Mouse (Mus musculus) midbrain, embryonic 15.5 days (tissue): ENCODE results near the gene Upf1. TPM values are rescaled to one million over a fixed set of nuclear protein-coding genes. Genes with fewer than 3 reads are reported as not detected.

Experiments used
- ATAC-seq: fragments of 200-750 bp; cut with Nextera tagmentation; replicated peaks from 2 replicates; pipeline ENCODE4 v1.8.0; 2017; ENCODE audit warnings: moderate TSS enrichment
- H3K27ac ChIP-seq: fragments of 300-500 bp; sonication (generic); 2 replicates; pipeline ENCODE4 v1.5.1; 2015; ENCODE audit warnings: mild to moderate bottlenecking, inconsistent platforms
- H3K27me3 ChIP-seq: fragments of 300-500 bp; sonication (generic); replicated peaks from 2 replicates; pipeline ENCODE4 v1.6.1; 2015; ENCODE audit warnings: inconsistent platforms
- H3K36me3 ChIP-seq: fragments of 300-500 bp; sonication (generic); replicated peaks from 2 replicates; pipeline ENCODE4 v1.6.1; 2015; ENCODE audit warnings: inconsistent platforms
- H3K4me1 ChIP-seq: fragments of 300-500 bp; sonication (generic); 2 replicates; pipeline ENCODE4 v1.6.1; 2015; ENCODE audit warnings: inconsistent platforms
- H3K4me2 ChIP-seq: fragments of 300-500 bp; sonication (generic); 2 replicates; pipeline ENCODE4 v1.6.1; 2015; ENCODE audit warnings: inconsistent platforms, mild to moderate bottlenecking, moderate library complexity
- H3K4me3 ChIP-seq: fragments of 300-500 bp; sonication (generic); 2 replicates; pipeline ENCODE4 v1.5.1; 2015; ENCODE audit warnings: mild to moderate bottlenecking, inconsistent platforms
- H3K9ac ChIP-seq: fragments of 300-500 bp; sonication (generic); 2 replicates; pipeline ENCODE4 v1.6.1; 2015; ENCODE audit warnings: mild to moderate bottlenecking, inconsistent platforms
- H3K9me3 ChIP-seq: fragments of 300-500 bp; sonication (generic); 2 replicates; pipeline ENCODE4 v1.6.1; 2016; ENCODE audit warnings: inconsistent platforms
- WGBS: fragments of 180-500 bp; shearing (Covaris S2); methylation state at CpG from one replicate; pipeline ENCODE4 v1.1.7; 2015; ENCODE audit warnings: mixed read lengths; 5-methylcytosine and 5-hydroxymethylcytosine counted together
- polyA plus RNA-seq: library from polyadenylated mRNA; unstranded; fragments of >200 nt; fragmentation: Nextera tagmentation; extraction: Ambion mirVana; gene quantifications from 2 replicates; pipeline ENCODE4 v1.2.1, GENCODE M21; 2015

The Upf1 gene
- polyA plus RNA-seq, 1 experiment from 2014 or later = 15.1 TPM

- peak; percentile 65 for ATAC-seq
- H3K9ac ChIP-seq = peak overlapping the region; percentile 91
- peak overlapping the region; percentile 89 for H3K27ac ChIP-seq
- H3K36me3 ChIP-seq = no peaks in the 10 kb centered on the region
- peaks cover 51% of the 10 kb centered on the region for H3K4me1 ChIP-seq
- no peaks in the 10 kb centered on the region for H3K27me3 ChIP-seq
- WGBS = under 1% methylated on average over 63 of the region's 64 CpGs
- H3K4me3 ChIP-seq = peak overlapping the region; percentile 96
- peak overlapping the region; percentile 97 for H3K4me2 ChIP-seq
- no peaks in the 10 kb centered on the region for H3K9me3 ChIP-seq
Measured at GRCm38 (mm10) chr8:70352657-70353151, 374 bp downstream of the Upf1 start.

DNA sequence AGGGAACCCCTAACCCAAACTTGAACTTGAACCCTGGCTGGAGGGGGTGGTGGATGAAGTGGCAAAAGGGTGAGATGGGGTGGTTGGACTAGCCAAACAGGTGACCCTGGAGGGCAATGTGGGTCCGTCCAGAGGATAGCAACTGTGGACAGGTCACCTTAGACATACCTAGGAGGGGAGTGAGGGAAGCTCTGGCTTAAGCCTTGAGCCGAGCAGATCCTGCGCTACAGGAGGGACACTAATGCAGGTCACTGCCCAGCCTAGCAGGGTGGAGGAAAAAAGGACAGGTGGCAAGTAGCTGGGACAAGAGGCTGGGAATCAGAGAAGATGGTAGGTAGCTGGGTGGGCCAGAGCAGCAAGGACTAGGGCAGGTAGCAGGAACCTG, 1.1 kb downstream of the Upf1 start:
- 38% methylated on average over 3 of the region's 3 CpGs for WGBS
- no peak overlapping the region for H3K27ac ChIP-seq

GRCm38 (mm10) chr8:70351035-70351999, 1.8 kb downstream of the Upf1 start:
- WGBS = 58% methylated on average over 15 of the region's 15 CpGs
- H3K9ac ChIP-seq = peak overlapping the region; percentile 91
- H3K4me1 ChIP-seq = peaks cover 51% of the 10 kb centered on the region
- no peak for ATAC-seq
- no peak overlapping the region for H3K27ac ChIP-seq
- H3K36me3 ChIP-seq = no peaks in the 10 kb centered on the region
- peak overlapping the region; percentile 97 for H3K4me2 ChIP-seq
- peak overlapping the region; percentile 96 for H3K4me3 ChIP-seq
- H3K9me3 ChIP-seq = no peaks in the 10 kb centered on the region
- no peaks in the 10 kb centered on the region for H3K27me3 ChIP-seq

More for the DNA sequence above, 1.1 kb downstream of the Upf1 start:
- Histone ChIP-seq H3K36me3 (no peaks in the 10 kb centered on the region), H3K9ac (peak overlapping the region; percentile 91), H3K4me3 (peak overlapping the region; percentile 96), H3K9me3 (no peaks in the 10 kb centered on the region), H3K27me3 (no peaks in the 10 kb centered on the region), H3K4me1 (peaks cover 51% of the 10 kb centered on the region), H3K4me2 (peak overlapping the region; percentile 97)
- ATAC-seq = no peak

DNA sequence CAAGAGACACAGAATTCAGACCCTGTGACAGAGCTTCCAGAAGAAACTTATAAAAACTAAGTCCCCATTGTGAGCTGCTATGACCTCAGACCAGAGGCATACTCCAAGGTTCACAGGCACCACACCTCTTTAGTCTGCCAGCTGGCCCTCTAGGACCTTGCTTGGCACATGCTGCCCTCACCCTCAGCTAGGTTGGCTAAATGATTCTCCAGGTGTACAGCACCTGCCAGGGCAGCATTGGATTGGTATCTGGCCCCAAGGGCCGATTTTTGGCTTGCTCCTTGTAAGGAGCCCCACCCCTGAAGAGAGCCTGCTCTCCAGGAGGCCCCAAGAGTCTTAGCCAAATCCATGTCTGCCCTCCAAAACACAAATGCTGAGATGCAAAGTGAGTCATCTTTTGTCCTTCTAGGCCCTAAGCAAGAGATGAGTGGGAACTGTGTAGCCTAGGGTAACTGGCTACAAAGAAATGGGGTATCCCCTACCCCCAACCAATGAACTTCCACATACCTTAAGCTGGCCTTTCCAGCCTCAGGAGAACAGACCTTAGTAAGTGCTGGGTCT, 5.1 kb downstream of the Upf1 start:
- Histone ChIP-seq H3K9ac (no peak overlapping the region), H3K4me1 (peaks cover 42% of the 10 kb centered on the region)
- no peak for ATAC-seq

GRCm38 (mm10) chr8:70347443-70347842, 5.6 kb downstream of the Upf1 start:
- Histone ChIP-seq H3K4me3 (no peak overlapping the region), H3K4me1 (peaks cover 42% of the 10 kb centered on the region), H3K9me3 (no peaks in the 10 kb centered on the region), H3K9ac (no peak overlapping the region), H3K36me3 (peaks cover 5% of the 10 kb centered on the region; the same call in 1 of the 2 replicates), H3K27ac (no peak overlapping the region), H3K4me2 (no peak overlapping the region), H3K27me3 (no peaks in the 10 kb centered on the region)
- ATAC-seq = no peak
- WGBS = 89% methylated on average over 4 of the region's 4 CpGs

More for the DNA sequence above, 5.1 kb downstream of the Upf1 start:
- Histone ChIP-seq H3K36me3 (peaks cover 3% of the 10 kb centered on the region; the same call in 1 of the 2 replicates), H3K4me2 (no peak overlapping the region), H3K27me3 (no peaks in the 10 kb centered on the region), H3K27ac (no peak overlapping the region), H3K4me3 (no peak overlapping the region), H3K9me3 (no peaks in the 10 kb centered on the region)
- WGBS = 74% methylated on average over 1 of the region's 1 CpGs

GRCm38 (mm10) chr8:70344279-70344678, 8.8 kb downstream of the Upf1 start:
- Histone ChIP-seq H3K9ac (no peak overlapping the region), H3K36me3 (peaks cover 18% of the 10 kb centered on the region; the same call in 1 of the 2 replicates), H3K27ac (no peak overlapping the region), H3K9me3 (no peaks in the 10 kb centered on the region), H3K4me2 (no peak overlapping the region), H3K27me3 (no peaks in the 10 kb centered on the region), H3K4me3 (no peak overlapping the region), H3K4me1 (peaks cover 11% of the 10 kb centered on the region)
- ATAC-seq = no peak
- 90% methylated on average over 2 of the region's 2 CpGs for WGBS

GRCm38 (mm10) chr8:70343696-70344095, 9.4 kb downstream of the Upf1 start:
- ATAC-seq = peak; percentile 46
- Histone ChIP-seq H3K4me3 (no peak overlapping the region), H3K4me1 (peaks cover 5% of the 10 kb centered on the region; the same call in 1 of the 2 replicates), H3K27ac (no peak overlapping the region), H3K9me3 (no peaks in the 10 kb centered on the region), H3K36me3 (peaks cover 23% of the 10 kb centered on the region; the same call in 1 of the 2 replicates), H3K27me3 (no peaks in the 10 kb centered on the region), H3K4me2 (no peak overlapping the region), H3K9ac (no peak overlapping the region)
- WGBS = 64% methylated on average over 6 of the region's 6 CpGs

GRCm38 (mm10) chr8:70343076-70343475, 10.0 kb downstream of the Upf1 start:
- no peak for ATAC-seq
- 94% methylated on average over 7 of the region's 7 CpGs for WGBS
- Histone ChIP-seq H3K27ac (no peak overlapping the region), H3K27me3 (no peaks in the 10 kb centered on the region), H3K4me3 (no peak overlapping the region), H3K36me3 (peaks cover 30% of the 10 kb centered on the region), H3K4me2 (no peak overlapping the region), H3K9ac (no peak overlapping the region), H3K9me3 (no peaks in the 10 kb centered on the region), H3K4me1 (peaks cover 3% of the 10 kb centered on the region; the same call in 1 of the 2 replicates)

DNA sequence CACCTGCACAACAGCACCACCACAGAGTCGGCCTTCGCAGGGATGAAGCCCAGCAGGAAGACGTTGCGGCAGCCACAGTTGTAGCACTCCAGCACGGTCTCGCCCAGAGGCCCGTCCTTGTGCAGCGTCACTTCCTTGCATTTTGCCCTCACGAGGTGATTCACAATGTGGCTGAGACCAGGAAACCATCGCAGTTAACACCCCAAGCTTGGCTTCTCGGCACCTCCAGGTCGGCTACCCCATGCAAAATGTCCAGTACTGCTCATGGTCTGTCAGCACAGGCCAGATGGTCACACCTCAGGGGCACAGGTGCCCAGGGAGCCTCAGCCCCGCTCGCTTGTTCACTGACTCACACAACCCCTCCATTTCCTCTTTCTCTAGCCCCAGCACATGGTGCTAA, 11.1 kb downstream of the Upf1 start:
- WGBS = 86% methylated on average over 14 of the region's 14 CpGs
- no peak overlapping the region for H3K4me2 ChIP-seq
- H3K9ac ChIP-seq = no peak overlapping the region
- H3K36me3 ChIP-seq = peaks cover 40% of the 10 kb centered on the region
- no peak for ATAC-seq
- no peak overlapping the region for H3K27ac ChIP-seq
- no peaks in the 10 kb centered on the region for H3K27me3 ChIP-seq
- no peak overlapping the region for H3K4me3 ChIP-seq
- H3K4me1 ChIP-seq = no peaks in the 10 kb centered on the region
- H3K9me3 ChIP-seq = no peaks in the 10 kb centered on the region

- Histone ChIP-seq H3K4me2 (no peak overlapping the region), H3K9ac (no peak overlapping the region), H3K4me3 (no peak overlapping the region), H3K27me3 (no peaks in the 10 kb centered on the region), H3K9me3 (no peaks in the 10 kb centered on the region), H3K36me3 (peaks cover 53% of the 10 kb centered on the region), H3K4me1 (no peaks in the 10 kb centered on the region), H3K27ac (no peak overlapping the region)
- WGBS = 93% methylated on average over 7 of the region's 7 CpGs
- ATAC-seq = no peak
Measured at GRCm38 (mm10) chr8:70340659-70341058, 12.4 kb downstream of the Upf1 start.

DNA sequence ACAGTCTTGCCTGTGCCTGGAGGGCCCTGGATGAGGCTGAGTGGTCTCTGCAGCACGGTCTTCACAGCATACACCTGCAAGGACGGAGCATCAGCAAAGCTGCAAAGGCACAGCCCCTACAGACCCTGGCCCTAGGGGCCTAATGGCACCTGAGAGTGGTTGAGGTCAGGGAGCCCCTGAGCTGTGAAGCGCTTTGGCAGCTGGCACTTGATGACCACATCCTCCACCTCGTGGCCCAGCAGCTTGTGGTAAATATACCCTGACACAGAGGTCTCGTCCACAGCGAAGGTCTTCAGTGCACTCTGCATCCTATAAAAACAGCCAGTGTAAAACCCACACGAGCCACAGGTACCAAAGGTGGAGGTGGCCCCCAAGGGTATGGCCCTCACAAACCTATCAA, 14.1 kb downstream of the Upf1 start:
- H3K9me3 ChIP-seq = no peaks in the 10 kb centered on the region
- H3K4me2 ChIP-seq = no peak overlapping the region
- H3K9ac ChIP-seq = no peak overlapping the region
- no peak overlapping the region for H3K4me3 ChIP-seq
- ATAC-seq = no peak
- no peaks in the 10 kb centered on the region for H3K4me1 ChIP-seq
- no peaks in the 10 kb centered on the region for H3K27me3 ChIP-seq
- H3K36me3 ChIP-seq = peaks cover 69% of the 10 kb centered on the region
- no peak overlapping the region for H3K27ac ChIP-seq
- 90% methylated on average over 7 of the region's 7 CpGs for WGBS

DNA sequence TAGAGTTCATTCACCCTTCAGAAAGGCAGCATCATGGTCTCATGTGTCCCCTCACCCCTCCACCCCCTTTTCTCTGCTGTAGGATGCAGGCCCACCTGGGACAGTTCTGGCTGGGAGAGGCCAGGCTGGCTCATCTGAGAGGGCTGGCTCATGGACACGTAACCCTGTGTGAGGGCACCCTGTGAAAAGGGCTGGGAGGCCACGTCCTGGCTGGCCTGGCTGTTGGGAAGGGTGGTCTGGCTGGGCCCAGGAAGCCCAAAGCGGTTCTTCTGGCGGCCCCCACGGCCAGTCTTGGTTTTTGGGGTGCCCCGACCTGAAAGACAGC, 20.2 kb downstream of the Upf1 start:
- H3K27me3 ChIP-seq = no peaks in the 10 kb centered on the region
- 98% methylated on average over 6 of the region's 6 CpGs for WGBS
- H3K4me3 ChIP-seq = no peak overlapping the region
- no peak overlapping the region for H3K27ac ChIP-seq
- H3K9ac ChIP-seq = no peak overlapping the region
- peaks cover 57% of the 10 kb centered on the region for H3K36me3 ChIP-seq
- peak; percentile 7 for ATAC-seq
- H3K4me2 ChIP-seq = no peak overlapping the region
- H3K9me3 ChIP-seq = no peaks in the 10 kb centered on the region
- peaks cover 24% of the 10 kb centered on the region for H3K4me1 ChIP-seq
